Mouse (Mus musculus) cerebellum, postnatal 36 days (tissue): ENCODE data around the gene Epn1.
"Not testable (repeated sequence)": the region's sequence is repeated elsewhere in the genome, so short reads cannot be mapped to it uniquely, and the experiment has no call there.

Experiments used
- DNase-seq, 2 experiments: peaks; one replicate each; pipeline ENCODE4 v3.0.0; 2021 to 2022; ENCODE audit warnings: mixed read lengths in 2 of 2

The Epn1 gene

DNA sequence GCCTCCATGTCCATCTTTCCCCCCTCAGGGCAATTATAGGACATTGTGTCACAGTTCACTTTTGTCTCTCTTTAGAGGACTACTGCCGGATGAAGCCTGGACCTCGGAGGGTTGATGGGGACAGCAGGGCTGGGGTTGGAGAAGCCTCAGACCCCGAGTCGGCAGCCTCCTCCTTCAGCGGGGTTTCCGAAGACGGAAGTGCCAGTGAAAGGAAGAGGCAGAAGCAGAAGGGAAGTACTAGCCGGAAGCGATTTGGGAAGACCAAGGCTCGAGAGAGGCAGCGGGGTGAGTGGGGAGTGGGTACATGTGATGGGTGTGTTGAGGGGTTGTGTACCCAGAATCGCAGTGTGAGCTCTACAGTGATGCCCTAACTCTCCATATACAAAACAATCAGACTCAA, 20.6 kb upstream of the Epn1 start:
- no peak for DNase-seq

DNA sequence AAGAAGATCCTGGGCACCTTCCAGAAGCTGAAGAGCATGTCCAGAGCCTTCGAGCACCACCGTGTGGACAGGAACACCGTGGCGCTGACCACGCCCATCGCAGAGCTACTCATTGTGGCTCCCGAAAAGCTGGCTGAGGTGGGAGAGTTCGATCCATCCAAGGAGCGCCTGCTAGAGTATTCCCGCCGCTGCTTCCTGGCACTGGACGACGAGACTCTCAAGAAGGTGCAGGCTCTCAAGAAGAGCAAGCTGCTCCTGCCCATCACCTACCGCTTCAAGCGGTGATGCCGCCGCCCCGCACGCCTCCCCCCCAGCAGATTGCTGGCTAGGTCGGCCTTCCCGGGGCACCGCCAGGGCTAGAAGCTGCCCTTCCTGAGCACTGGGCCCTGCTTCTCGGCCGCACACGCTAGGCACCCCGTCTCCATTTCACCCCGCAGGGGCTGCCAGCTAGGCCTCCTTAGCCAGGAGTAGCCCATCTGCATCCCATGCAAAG, 19.8 kb upstream of the Epn1 start:
- DNase-seq, result peak; percentile 86 to 87

DNA sequence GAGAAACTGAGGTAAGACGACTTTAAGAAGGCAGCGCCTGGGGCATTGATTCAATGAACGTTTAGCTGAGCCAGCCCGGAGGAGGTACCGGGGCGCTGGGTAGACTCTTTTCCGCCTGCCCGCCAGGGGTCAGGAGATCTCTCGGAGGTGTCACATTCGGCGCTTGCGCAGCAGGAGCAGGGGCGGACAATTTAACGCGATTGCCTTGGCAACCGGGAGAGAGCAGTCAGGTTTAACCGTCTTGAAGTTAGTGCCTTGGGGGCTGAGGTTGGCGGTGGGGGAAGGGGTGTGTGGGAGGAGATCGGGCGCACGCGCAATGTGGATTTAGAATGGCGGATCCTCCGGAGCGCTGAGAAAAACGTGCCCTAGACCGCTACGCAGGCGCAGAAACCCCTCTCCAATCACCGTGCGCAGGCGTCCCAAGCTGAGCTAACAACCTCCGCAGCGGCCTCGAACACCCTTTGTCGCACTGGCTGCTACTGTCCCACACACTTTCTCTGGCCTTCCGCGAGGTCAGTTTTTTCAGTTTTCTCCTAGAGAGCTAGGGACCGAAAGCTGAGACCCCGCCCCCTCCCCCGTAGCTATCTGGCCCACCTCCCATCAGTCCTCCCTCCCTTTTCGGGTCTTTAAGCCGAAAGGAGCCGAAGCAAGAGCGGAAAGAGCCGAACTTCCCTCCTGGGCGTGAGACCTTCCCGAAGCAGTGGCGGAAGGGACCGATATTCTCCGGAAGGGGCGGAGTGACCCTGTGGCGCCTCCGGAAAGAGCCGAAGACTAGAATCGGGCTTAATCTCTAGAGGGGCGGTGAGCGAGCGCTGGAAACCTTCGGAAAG, 18.9 kb upstream of the Epn1 start:
- DNase-seq, result peak; percentile 99 to 100

DNA sequence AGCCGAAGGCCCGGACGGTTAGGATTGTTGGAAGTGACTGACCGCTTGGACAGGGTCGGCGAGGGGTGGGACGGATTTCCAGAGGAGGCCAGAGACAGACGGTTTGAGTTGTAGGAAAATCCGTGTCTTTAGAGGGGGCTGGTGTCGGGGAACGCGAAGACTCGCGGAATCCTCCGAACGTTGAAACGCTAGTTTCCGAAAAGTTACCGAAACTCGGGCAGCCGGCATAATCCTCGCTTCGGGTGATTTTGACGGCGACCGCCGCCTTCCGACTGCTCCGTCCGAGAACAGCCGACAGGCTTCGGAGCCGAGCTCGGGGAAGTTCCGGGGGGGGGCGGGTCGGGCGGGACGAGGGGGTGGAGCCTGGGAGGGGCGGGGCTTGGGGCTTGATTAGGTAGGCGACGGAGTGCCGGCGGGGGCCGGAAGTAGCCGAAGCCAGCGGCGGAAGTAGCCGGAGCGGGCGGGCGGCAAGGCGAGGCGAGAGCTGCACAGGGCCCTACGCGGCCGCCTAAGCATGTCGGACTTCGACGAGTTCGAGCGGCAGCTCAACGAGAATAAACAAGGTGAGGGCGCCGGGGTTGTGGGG, 18.2 kb upstream of the Epn1 start, which contains the start of gene U2af2:
Gene U2af2 (plus strand): TSS at position 370 of the 586 bp plus-strand sequence.
- peak; percentile 94 to 96 for DNase-seq

DNA sequence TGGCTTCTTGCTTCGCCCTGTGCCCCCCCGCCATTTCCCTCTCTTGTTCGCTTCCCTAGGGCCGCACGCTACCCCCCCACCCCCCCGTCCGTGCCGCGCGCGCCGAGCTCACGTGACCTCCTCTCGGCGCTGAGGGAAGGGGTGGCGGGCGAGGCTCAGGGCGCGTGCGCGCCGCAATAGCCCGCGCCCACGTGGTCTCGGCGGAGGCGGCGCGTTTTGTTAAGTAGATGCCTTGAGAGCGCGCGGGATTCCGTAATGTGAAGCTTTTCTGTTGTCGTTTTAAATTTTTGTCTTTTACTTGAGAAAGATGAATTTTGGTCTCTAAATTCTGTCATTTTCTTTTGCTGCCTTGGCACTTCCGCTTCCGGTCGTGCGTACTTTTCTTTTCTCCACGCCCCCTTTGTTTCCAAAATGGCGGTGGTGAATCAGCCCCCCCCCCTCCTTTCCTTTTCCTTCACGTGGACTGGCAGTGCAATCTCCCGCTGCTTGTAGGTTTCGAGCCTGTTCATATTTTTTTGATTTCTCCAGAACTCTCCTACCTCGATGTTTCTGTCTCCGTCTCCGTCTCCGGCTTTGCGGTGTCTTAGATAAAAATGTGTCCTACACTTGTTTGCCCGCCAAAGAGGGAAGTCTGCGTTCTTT, 17.6 kb upstream of the Epn1 start:
- no peak for DNase-seq

DNA sequence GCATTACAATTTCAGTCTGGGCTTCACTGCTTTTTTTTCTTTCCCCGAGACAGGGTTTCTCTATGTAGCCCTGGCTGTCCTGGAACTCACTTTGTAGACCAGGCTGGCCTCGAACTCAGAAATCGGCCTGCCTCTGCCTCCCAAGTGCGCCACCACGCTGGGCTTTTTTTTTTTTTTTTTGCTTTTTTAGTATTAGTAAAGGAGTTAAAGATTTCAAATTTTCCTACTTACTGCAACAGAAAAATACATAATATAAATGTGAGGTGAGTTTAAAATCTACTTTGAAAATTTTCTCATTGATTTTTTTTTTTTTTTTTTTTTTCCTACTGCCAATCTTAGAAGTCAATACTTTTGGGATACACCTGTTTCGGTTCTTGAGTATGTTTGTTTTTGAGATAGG, 15.1 kb upstream of the Epn1 start:
- no peak for DNase-seq

DNA sequence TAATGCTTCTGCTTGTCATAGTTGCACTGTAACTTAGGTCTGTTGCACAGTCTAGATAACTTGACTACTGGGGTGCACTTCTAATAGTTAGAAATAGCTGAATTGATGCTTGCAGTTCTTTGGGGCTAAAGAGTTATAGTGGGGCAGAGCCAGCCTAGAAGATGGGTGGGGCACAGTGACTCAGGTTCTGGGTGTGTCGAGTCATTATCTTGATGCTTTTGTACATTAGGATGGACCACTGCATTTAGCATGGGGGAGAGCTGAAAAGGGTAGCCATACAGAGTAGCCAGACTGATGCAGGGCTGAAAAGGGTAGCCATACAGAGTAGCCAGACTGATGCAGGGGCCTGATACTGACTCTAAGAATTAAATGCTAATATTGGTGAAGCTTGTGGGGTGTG, 6.4 kb upstream of the Epn1 start:
- DNase-seq, result no peak

DNA sequence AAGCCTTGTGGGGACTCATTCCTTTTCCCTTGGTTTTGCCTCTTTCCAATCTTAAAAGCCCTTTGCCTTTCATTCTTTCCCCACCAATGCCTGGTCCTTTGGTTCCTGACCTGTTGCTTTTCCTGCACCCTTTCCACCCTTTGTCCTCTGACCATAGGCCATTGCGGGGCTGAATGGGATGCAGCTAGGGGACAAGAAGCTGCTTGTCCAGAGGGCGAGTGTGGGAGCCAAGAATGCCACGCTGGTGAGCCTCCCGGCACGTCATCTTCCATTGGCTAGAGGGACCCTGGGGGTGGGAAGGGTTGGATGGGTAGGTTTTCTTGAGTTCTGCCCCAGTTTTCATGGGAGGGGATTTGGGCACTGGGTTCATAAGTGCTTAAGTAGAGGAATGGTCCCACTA, 5.1 kb upstream of the Epn1 start:
- no peak for DNase-seq

DNA sequence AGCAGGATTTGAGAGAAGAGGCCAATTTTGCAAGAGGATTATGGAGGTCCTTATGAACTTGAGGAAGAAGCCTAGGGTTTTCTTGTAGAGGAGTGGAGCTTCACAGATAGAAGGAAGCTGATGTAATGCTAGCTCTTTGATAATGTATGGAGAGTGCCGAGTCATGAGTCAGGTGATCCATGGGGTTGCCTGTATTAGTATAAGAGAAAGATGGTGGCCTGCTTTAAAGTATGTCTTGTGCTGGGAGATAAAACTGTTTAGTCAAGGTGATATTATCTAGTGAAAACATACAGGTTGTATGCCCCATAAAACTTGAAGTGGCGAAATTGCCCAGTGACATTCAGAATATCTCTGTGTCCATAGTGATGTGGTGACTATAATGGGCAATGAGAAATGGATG, 3.1 kb upstream of the Epn1 start:
- no peak for DNase-seq

DNA sequence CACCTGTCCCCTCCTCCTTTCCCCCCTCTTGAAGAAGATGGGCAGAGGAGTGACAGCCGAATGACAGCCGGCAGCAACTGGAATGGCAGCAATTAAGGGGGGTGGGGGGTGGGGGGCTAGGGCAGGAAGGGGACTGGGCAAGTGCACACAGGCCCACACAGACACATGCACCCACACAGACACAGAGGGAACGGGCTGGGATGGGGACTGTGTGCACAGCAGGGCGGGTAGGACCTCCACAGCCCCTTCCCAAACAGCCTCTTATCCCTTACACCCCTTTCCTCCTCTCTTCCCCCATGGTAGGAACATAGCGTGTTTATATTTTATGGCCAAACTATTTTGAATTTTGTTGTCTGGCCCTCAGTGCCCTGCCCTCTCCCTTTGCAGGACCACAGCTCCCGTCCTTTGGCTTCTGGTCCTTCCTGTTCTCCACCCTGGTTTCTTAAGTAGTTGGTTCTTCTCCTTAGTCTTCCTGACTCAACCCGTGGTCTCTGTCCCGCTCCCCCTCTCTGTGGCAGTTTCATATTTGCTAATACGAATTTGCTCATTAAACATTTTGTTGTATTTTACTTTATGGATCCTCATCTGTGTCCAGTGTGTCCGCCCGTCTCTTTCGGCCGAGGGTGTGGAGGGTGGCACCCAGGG, 548 bp upstream of the Epn1 start:
- DNase-seq, result not testable (repeated sequence)

DNA sequence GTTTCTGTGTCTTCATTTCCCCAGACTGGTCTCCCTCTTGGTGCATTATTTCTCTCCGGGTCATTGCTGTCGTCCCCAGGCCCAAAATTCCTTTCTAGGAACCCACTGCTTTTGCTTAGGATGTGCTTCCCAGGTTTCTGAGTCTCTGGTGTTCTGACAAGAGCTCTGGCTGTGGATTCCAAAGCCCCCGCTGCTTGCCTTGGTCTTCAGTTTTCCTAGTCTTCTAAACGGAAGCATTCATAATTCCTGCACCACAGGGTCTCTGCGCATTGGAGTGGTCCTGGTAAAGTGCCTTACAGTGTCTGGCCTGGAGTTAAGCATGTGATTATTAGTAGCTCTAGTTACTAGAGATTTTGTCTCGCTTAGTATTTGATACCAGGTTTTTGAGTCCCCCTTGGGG, 780 bp downstream of the Epn1 start:
- no peak for DNase-seq

DNA sequence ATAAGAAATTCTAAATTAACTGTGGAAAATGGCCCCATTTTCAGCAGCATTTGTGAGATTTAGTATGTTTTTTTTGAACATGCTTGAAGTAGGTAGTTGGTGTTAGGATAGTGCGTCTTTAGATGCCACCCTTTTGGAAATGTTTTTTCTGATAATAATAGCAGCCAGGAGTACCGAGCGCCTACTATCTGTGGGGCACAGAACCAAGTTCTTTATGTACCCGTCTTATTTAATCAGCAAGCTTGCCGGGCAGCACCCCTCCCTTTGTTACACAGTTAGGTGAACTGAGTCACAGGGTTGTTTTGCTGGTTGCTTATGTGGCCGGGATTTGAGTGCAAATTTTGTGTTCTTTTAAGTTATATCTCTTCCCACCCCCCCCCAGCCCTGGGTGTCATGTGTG, 1.2 kb downstream of the Epn1 start:
- no peak for DNase-seq

DNA sequence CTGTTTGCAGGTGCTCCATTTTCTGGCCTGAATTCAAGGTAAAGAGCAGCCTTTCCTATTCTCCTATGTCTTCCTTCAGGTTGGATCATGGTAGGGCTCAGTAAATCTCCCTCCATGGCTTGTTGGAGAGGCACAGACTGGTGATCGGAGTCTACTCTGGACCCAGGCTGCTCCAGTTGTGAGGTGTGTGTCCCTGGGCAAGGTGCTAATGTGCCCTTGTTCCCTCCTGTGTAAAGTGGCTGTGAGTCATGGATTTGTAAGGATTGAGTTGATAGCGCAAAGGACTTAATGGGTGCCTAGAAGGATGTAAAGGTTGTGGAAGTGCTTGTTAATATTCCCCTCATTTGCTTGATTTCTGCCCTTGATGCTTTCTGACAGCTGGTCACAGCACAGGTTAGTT, 1.9 kb downstream of the Epn1 start:
- DNase-seq, result no peak

DNA sequence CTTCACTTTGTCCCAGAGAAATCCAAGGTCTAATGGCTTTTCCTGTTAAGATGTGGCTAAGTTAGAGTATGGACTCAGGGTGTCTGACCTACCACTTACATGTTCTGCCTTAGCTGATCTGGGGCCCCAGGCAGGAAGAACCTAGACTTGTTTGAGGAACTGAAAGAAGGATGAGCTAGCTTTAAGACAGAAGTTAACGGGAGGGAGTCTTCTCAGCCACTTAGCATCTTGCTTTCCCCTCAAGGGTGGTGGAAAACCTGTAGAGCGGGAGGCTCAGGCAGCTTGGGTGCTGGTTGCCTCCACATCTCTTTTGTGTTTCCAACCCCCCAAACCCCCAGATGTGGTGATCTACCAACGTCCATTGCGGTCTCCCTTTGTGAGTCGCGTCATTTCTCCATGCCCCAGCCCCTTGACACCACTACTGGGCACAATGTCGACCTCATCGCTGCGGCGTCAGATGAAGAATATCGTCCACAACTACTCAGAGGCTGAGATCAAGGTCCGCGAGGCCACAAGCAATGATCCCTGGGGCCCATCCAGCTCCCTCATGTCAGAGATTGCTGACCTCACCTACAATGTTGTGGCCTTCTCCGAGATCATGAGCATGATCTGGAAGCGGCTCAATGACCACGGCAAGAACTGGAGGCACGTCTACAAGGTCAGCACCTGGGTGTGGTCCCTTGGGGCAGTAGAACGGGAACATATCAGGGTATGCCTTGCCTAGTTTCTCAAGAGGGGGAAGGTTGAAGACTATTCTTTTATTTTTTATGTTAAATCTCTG, 3.5 kb downstream of the Epn1 start:
- no peak for DNase-seq

DNA sequence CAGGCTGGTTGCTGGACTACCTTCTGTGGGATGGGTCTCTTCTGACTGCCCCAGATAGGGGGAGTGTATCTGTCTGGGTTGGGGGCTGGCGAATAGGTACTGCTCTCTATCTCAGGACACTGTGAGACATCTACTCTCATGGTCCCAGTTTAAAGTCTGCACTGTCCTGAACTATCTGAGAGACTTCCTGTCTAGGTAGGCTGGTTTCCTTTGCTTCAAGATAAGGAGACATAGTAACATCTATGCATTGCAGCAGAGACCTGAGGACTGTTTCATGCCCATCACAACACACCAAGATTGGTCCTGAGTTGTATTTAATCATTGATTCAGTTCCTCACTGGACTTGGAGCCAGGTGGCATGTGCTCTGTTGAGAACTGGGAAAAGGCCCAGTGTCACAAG, 5.5 kb downstream of the Epn1 start:
- DNase-seq, result no peak

DNA sequence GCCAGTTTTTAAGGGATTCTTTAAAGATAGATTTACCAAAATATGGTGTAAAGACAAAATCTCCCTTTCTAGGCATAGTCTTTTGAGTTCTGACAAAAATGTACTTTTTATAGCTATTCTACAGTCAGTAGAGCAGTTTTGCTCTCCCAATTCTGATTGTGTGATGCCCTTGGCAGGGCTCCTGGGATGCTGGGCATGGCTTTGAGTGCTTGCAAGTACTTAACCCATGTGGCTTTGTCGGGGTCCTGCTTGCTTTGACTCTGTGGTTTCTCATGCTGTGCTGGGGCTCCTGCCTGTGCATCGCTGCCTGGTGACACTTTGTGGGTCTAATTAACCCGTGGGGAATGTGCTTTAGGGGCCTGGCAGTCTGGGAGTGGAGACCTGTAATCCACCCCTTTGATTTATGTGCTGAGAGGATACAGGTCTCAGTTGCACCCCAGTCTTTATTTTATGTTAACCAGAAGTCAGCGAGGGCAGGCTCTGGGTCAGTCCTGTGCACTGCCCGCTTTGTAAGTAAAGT, 6.9 kb downstream of the Epn1 start:
- DNase-seq, result no peak

DNA sequence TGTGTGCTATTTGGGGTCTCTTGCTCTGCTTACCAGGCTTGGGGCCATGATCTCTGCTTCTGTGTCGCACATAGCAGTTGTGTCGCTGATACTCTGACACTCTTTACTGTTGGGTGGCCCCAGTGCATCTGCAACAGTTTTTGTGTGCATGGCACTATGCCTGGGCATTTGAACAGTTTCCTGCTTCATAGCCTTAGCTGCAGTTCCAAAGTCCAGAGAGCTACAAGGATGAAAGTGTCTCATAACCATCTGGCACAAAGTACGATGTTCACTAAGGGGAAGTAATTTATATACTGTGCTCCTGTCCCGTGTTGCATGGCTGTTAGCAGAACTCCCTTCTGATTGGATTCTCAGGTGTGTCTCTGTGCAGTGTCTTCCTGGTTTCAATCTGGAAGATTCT, 7.9 kb downstream of the Epn1 start:
- DNase-seq, result no peak

DNA sequence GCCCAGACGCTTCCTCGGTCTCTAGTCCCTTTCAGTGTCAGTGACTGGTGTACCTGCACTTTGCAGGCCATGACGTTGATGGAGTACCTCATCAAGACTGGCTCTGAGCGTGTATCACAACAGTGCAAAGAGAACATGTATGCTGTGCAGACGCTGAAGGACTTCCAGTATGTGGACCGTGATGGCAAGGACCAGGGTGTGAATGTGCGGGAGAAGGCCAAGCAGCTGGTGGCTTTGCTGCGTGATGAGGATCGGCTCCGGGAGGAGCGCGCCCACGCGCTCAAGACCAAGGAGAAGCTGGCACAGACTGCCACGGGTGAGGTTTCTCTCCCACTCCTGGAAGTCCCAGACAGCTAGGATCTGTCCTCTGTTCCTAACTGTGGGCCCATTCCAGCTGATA, 9.8 kb downstream of the Epn1 start:
- DNase-seq, result no peak

DNA sequence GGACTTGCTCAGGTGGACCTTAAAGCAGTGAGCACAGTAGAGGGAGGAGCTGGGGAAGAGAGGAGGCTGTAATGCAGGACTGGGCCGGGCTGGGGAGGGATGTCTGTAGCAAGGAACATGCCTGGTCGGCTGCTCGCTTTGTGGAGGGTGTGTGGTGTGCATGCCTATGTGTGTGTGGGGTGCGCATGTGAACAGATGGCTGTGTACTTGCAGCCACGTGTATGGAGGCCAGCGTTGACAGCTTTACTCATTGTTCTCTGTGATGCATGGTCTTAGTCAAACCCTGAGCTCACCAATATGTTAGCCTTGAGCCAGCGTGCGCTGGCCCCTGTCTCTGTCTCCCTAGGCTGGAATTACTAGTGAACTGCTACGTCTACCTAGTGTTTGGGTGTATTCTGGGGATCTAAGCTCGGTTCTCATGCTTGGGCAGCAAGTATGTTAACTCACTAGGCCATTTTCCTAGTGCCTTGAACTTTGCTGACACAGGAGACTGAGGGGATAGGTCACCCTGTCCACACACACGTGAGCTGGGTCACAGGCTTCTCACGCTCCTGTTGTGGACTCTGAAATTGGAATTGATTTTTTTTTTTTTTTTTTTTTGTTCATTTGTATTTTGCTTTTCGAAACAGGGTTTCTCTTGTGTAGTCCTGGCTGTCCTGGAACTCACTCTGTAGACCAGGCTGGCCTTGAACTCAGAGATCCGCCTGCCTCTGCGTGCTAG, 11.1 kb downstream of the Epn1 start:
- no peak for DNase-seq

DNA sequence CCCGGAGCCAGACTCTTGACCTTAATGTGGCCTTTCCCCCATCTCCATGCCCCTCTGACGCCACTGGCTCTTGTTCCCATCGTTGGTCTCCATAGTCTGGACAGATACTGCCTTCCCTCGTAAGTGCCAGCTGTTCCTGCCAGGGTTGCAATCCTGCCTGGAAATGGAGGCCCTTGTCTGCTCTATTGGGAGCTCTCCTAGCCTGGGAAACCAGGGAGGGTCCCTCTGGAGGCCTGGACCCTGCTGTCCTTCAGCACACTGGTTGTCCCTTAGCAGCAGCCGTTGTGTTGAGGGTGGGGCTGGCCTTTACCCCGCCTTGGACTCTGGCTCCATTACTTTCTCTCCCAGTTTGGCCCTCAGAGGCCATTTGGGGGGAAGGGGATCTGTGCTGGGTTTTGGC, 12.3 kb downstream of the Epn1 start:
- DNase-seq, result no peak

DNA sequence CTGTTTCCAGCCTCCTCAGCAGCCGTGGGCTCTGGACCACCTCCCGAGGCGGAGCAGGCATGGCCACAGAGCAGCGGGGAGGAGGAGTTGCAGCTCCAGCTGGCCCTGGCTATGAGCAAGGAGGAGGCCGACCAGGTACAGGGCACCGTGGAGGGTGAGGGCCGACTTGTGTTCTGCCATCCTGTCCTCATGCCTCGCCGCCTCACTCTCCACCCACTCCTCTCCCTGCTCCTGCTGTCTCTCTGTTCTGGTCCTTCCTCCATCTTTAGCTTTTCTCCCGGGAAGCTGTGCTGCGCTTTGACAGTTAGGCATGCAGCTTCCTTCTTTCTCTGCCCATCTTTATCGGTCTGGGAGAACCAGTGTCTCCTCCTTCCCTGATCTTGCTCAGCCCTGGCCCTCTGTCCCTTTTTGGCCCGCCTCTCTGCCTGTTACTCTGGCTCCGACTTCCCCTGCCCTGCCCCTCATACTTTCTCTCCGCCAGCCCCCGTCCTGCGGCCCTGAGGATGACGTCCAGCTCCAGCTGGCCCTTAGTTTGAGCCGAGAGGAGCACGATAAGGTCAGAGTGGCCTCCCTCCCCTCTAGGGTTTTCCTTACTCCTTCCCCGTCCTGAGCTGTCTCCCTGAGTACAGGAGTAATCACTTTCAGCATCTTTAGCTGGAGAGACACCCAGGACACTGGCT, 12.9 kb downstream of the Epn1 start:
- DNase-seq, result no peak
